Mouse (Mus musculus): Measurements from ENCODE around the gene Ctf1. TPM values are rescaled to one million over a fixed set of nuclear protein-coding genes. Genes with fewer than 3 reads are reported as not detected.
A peak's percentile ranks its signal among the peaks of the same experiment; 100 is the strongest.
"Not testable (repeated sequence)": the region's sequence is repeated elsewhere in the genome, so short reads cannot be mapped to it uniquely, and the experiment has no call there.

The Ctf1 gene
- polyA plus RNA-seq, 1 experiment from 2014 or later = 15.9 TPM

DNA sequence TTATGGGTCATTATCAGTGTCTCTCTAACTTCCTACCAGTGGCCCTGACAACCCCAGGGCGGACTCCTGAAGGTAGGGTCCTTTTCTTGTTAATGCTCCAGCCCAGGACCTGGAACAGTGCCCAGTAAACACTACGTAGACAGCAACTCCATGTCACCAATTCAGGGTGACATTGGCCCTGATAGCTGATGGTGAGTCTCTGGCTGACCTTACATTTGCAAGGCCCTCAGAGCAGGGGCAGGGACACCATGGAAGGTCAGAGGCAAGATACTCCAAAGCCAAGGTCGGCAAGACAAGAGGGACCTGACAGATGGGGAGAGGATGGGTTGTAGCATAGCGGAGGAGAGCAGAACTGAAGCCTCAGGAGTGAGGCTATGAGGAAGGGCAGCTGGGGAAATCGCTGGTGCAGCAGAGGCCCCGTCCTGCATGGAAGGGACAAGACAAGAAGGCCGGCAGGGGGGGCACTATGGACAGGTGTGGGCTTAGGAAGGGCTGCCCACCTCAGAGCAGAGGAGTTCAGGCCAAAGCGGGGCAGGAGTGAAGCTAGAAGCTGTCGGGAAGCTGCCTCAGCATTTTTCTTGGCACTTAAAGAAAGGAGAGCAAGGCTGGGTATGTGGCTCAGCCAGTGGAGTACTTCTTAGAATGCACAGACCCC, 22.8 kb upstream of the Ctf1 start:
- no peak for ATAC-seq (replicated peaks; ENCODE audit: low FRiP score, low read depth)
- no peak for TF ChIP-seq CTCF (IDR thresholded peaks at IDR 0.05; ENCODE audit: low read depth)

DNA sequence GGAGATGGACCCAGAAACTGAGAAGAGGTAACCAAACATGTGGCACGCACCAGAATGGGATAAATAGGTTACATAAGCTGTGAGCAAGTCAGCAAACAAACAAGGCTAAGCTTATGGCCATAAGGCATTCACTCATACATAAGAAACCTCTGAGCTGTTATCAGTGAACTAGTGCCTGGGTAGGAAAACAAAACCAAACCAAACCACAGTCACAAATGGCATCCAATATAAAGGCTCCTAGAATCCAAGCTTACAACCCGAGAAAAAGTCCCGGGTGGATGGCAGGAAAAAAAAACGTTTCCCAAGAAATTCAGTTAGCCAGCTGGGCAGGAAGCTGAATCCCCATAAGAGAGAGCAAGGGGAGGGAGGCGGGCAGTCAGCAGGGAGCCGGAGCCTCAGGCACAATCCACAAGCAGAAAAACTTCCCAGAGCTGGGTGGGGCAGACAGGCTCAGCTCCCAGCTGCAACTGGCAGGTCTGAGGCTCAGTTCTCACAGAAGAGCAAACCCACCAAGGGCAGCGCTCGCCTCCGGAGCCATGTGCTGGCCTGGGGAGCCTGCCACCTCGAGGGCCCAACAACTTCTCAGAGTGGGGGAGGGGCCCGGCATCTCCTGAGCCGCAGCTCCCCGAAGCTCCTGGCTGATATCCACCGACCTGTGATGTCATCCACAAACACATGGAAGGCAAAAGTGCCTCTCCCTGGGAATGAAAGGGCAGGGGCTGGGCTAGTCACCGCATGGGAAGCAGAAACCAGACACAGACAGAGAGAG, 21.1 kb upstream of the Ctf1 start:
- Histone ChIP-seq H3K4me1 (replicated peaks; ENCODE audit: insufficient read depth, low read length) (0 out of 2 replicates have a peak, but pooled peaks cover 7% of the 10 kb centered on the region), H3K27me3 (ENCODE audit: insufficient read depth, low read length) (no peaks in the 10 kb centered on the region), H3K36me3 (ENCODE audit: insufficient read depth, low read length) (0 out of 2 replicates have a peak, but pooled peaks cover 3% of the 10 kb centered on the region), H3K9ac (ENCODE audit: low read depth, low read length) (peak overlapping the region; percentile 56; the same call in 1 of the 2 replicates), H3K9me3 (replicated peaks; ENCODE audit: low read length) (no peaks in the 10 kb centered on the region), H3K4me2 (ENCODE audit: low read length) (peak overlapping the region; percentile 63), H3K4me3 (replicated peaks; ENCODE audit: low read depth, low read length) (peak overlapping the region; percentile 28), H3K27ac (peak overlapping the region; percentile 84)
- ATAC-seq (replicated peaks; ENCODE audit: low FRiP score, low read depth) (peak; percentile 57), DNase-seq (ENCODE audit: low spot score) (peak; percentile 86)
- TF ChIP-seq CTCF (IDR thresholded peaks at IDR 0.05; ENCODE audit: low read depth) = no peak
- WGBS = 9% methylated on average over 15 of the region's 15 CpGs

More for the DNA sequence above, 22.8 kb upstream of the Ctf1 start:
- no peaks in the 10 kb centered on the region for H3K36me3 ChIP-seq (ENCODE audit: insufficient read depth, low read length)
- H3K27ac ChIP-seq = no peak overlapping the region
- 0 out of 2 replicates have a peak, but pooled peaks cover 7% of the 10 kb centered on the region for H3K4me1 ChIP-seq (replicated peaks; ENCODE audit: insufficient read depth, low read length)
- 77% methylated on average over 9 of the region's 9 CpGs for WGBS
- no peak overlapping the region for H3K4me2 ChIP-seq (ENCODE audit: low read length)
- no peak overlapping the region for H3K4me3 ChIP-seq (replicated peaks; ENCODE audit: low read depth, low read length)
- H3K9me3 ChIP-seq (replicated peaks; ENCODE audit: low read length) = no peaks in the 10 kb centered on the region
- no peaks in the 10 kb centered on the region for H3K27me3 ChIP-seq (ENCODE audit: insufficient read depth, low read length)
- no peak for DNase-seq (ENCODE audit: low spot score)
- H3K9ac ChIP-seq (ENCODE audit: low read depth, low read length) = no peak overlapping the region

DNA sequence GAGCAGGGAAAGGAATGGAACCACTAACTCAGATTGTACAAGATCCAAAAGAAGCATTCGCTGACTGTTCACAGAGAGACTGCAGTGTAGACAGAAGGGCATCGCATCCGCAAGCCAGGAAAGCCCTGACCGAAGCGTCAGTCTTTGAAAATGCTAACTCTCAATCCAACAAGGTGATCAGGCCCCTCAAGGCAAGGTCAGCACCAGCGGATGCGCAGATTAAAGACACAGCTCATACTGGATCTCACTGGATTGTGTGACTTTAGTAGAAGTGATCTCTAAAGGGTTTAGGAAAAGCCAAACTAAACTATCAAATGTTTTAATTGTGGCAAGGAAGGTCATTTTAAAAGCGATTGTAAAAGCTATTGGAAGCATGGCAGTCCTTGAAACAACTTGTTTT, 19.2 kb upstream of the Ctf1 start:
- no peak for DNase-seq (ENCODE audit: low spot score)
- WGBS = 96% methylated on average over 8 of the region's 8 CpGs

DNA sequence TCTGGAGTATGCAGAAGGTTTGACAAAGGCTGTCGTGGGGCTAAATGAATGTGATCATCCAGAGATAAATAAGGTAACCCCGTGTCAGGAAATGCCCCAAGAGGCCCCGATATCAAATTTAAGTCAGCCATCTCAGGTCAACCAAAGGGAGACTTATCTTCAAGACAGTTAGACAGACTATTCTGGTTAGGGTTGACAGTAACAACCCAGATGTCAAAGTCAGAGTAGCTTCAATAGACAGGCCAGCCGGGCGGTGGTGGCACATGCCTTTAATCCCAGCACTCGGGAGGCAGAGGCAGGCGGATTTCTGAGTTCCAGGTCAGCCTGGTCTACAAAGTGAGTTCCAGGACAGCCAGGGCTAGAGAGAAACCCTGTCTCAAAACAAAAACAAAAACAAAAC, 18.8 kb upstream of the Ctf1 start:
- H3K4me3 ChIP-seq (replicated peaks; ENCODE audit: low read depth, low read length); ATAC-seq (replicated peaks; ENCODE audit: low FRiP score, low read depth); DNase-seq (ENCODE audit: low spot score); H3K4me2 ChIP-seq (ENCODE audit: low read length); H3K9ac ChIP-seq (ENCODE audit: low read depth, low read length); H3K27ac ChIP-seq; H3K9me3 ChIP-seq (replicated peaks; ENCODE audit: low read length); H3K4me1 ChIP-seq (replicated peaks; ENCODE audit: insufficient read depth, low read length); H3K36me3 ChIP-seq (ENCODE audit: insufficient read depth, low read length); H3K27me3 ChIP-seq (ENCODE audit: insufficient read depth, low read length): not testable (repeated sequence)
- WGBS = 89% methylated on average over 7 of the region's 7 CpGs

More for the DNA sequence above, 19.2 kb upstream of the Ctf1 start:
- no peak for ATAC-seq (replicated peaks; ENCODE audit: low FRiP score, low read depth)
- 0 out of 2 replicates have a peak, but pooled peaks cover 4% of the 10 kb centered on the region for H3K4me1 ChIP-seq (replicated peaks; ENCODE audit: insufficient read depth, low read length)
- H3K9me3 ChIP-seq (replicated peaks; ENCODE audit: low read length) = no peaks in the 10 kb centered on the region
- H3K4me2 ChIP-seq (ENCODE audit: low read length) = no peak overlapping the region
- H3K36me3 ChIP-seq (ENCODE audit: insufficient read depth, low read length) = 0 out of 2 replicates have a peak, but pooled peaks cover 3% of the 10 kb centered on the region
- no peak for TF ChIP-seq CTCF (IDR thresholded peaks at IDR 0.05; ENCODE audit: low read depth)
- no peak overlapping the region for H3K4me3 ChIP-seq (replicated peaks; ENCODE audit: low read depth, low read length)
- no peak overlapping the region for H3K27ac ChIP-seq
- H3K9ac ChIP-seq (ENCODE audit: low read depth, low read length) = no peak overlapping the region
- H3K27me3 ChIP-seq (ENCODE audit: insufficient read depth, low read length) = no peaks in the 10 kb centered on the region

DNA sequence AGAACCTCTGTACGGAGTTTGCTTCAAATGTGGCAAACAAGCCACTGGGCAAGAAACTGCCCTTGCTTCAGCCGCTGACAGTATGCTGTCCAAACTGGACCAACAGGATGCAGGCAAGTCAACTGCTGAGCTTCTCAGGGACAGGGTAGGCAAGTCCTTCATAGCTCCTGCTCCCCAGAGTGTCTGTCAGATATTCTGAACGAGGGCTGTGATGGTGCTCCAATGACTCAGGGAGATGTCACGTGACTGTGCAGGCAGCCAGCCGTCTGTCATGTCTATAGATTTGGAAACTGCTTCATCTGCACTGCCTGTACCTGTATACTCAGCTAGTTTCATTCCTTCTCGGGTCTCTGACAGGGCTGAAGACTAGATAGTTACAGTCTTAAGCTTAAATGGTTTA, 13.6 kb upstream of the Ctf1 start:
- no peaks in the 10 kb centered on the region for H3K27me3 ChIP-seq (ENCODE audit: insufficient read depth, low read length)
- no peak overlapping the region for H3K4me2 ChIP-seq (ENCODE audit: low read length)
- no peak for ATAC-seq (replicated peaks; ENCODE audit: low FRiP score, low read depth)
- WGBS = 79% methylated on average over 6 of the region's 6 CpGs
- H3K27ac ChIP-seq = no peak overlapping the region
- H3K9ac ChIP-seq (ENCODE audit: low read depth, low read length) = no peak overlapping the region
- H3K9me3 ChIP-seq (replicated peaks; ENCODE audit: low read length) = no peaks in the 10 kb centered on the region
- no peak for DNase-seq (ENCODE audit: low spot score)
- no peaks in the 10 kb centered on the region; the same call in 1 of the 2 replicates for H3K4me1 ChIP-seq (replicated peaks; ENCODE audit: insufficient read depth, low read length)
- no peak overlapping the region for H3K4me3 ChIP-seq (replicated peaks; ENCODE audit: low read depth, low read length)
- TF ChIP-seq CTCF (IDR thresholded peaks at IDR 0.05; ENCODE audit: low read depth) = no peak
- H3K36me3 ChIP-seq (ENCODE audit: insufficient read depth, low read length) = 0 out of 2 replicates have a peak, but pooled peaks cover 10% of the 10 kb centered on the region

DNA sequence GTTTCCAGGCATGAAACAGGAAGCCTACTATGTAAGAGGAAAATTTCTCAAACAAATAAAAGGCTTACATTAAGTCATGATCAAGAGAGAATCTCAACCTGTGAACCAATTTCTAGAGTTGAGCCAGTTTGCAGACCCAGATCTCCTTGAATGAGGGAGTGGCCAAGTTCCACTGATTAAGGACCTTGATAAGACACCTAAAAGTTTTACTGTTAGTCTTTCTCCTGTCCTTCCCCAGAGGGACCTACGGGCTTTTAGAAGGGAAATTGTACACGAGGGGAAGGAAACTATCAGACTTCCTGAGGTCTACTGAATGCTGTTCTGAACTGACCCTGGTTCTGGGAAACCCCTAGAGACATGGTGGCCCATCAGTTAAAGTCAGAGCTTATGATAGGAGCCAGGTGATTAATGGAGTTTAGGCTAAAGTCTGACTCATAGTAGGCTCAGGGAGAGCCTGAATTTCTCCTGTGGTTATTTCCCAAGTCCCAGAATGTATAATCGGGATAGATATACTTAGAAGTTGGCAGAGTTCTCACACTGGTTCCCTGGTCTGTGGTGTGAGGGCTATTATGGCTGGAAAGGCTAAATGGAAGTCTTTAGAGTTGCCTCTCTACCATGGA, 11.7 kb upstream of the Ctf1 start:
- TF ChIP-seq CTCF (IDR thresholded peaks at IDR 0.05; ENCODE audit: low read depth) = no peak
- no peak overlapping the region for H3K9ac ChIP-seq (ENCODE audit: low read depth, low read length)
- WGBS = 62% methylated on average over 3 of the region's 3 CpGs
- H3K9me3 ChIP-seq (replicated peaks; ENCODE audit: low read length) = no peaks in the 10 kb centered on the region
- H3K36me3 ChIP-seq (ENCODE audit: insufficient read depth, low read length) = peaks cover 16% of the 10 kb centered on the region
- no peaks in the 10 kb centered on the region; the same call in 1 of the 2 replicates for H3K4me1 ChIP-seq (replicated peaks; ENCODE audit: insufficient read depth, low read length)
- H3K4me3 ChIP-seq (replicated peaks; ENCODE audit: low read depth, low read length) = no peak overlapping the region
- H3K4me2 ChIP-seq (ENCODE audit: low read length) = no peak overlapping the region
- H3K27ac ChIP-seq = no peak overlapping the region
- no peak for DNase-seq (ENCODE audit: low spot score)
- H3K27me3 ChIP-seq (ENCODE audit: insufficient read depth, low read length) = no peaks in the 10 kb centered on the region
- no peak for ATAC-seq (replicated peaks; ENCODE audit: low FRiP score, low read depth)
